Comparison of ENCODE assay signal across 18 mouse cellular contexts in the genomic region with DNA sequence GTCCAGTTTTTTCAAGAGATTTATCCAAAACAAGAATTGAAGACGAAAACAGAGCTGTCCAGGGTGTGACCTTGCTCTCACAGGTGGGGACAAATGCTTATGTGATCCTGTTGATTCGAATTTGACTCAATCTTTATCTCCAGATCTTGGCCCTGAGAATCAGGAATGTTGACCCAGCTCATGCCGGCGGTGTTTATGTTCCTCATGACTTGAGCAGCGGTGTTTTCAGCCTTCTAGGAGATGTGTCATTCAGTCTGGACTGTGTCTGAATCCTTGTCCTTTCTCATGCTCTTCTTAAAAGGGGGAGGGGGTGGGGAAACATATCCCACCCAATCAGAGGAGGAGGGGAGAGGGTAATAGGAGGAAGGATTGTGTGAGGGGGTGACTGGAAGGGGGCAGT. TPM values are rescaled to one million over a fixed set of nuclear protein-coding genes. Genes with fewer than 3 reads are reported as not detected.
"Had no signal": no experiment of that assay in that cellular context is flagged by ENCODE, and none has a peak within 500 bp of the region (broad histone marks: within the 10 kb centered on the region; RNA-seq: fewer than 3 reads in every experiment).

No protein-coding gene starts in this region.

- DNase-seq: kidney, postnatal 25 days; layer of hippocampus, postnatal 36 days; liver, postnatal 0 days; lung, postnatal 10 days; lung, postnatal 4 days; retina, postnatal 1 day; right cerebral cortex, postnatal 25 days; spleen, adult 18-20 months; thymus, postnatal 25 days had no signal

- H3K4me2 ChIP-seq: liver, embryonic 11.5 days; lung, embryonic 15.5 days; midbrain, embryonic 13.5 days; neural tube, embryonic 13.5 days; stomach, embryonic 15.5 days had no signal

- H3K36me3 ChIP-seq: lung, embryonic 15.5 days; midbrain, embryonic 13.5 days; neural tube, embryonic 13.5 days; stomach, embryonic 15.5 days had no signal

- H3K4me1 ChIP-seq: midbrain, embryonic 13.5 days; neural tube, embryonic 13.5 days; stomach, embryonic 15.5 days had no signal

- H3K27me3 ChIP-seq: lung, embryonic 15.5 days; midbrain, embryonic 13.5 days; neural tube, embryonic 13.5 days; stomach, embryonic 15.5 days had no signal

- H3K27ac ChIP-seq: left cerebral cortex, adult 2 months; liver, embryonic 14.5 days; lung, embryonic 15.5 days; midbrain, embryonic 13.5 days; neural tube, embryonic 13.5 days; stomach, embryonic 15.5 days had no signal

- H3K4me3 ChIP-seq: left cerebral cortex, adult 2 months; lung, embryonic 15.5 days; midbrain, embryonic 13.5 days; myocyte; neural tube, embryonic 13.5 days; stomach, embryonic 15.5 days had no signal

- H3K9me3 ChIP-seq: lung, embryonic 15.5 days; midbrain, embryonic 13.5 days; neural tube, embryonic 13.5 days; stomach, embryonic 15.5 days had no signal

- H3K9ac ChIP-seq: liver, embryonic 14.5 days; liver, postnatal 0 days; lung, embryonic 15.5 days; midbrain, embryonic 13.5 days; neural tube, embryonic 13.5 days; stomach, embryonic 15.5 days had no signal

- ATAC-seq: intestine, postnatal 0 days; liver, postnatal 0 days; midbrain, embryonic 13.5 days had no signal

RNA-seq across cellular contexts. Expression of a gene that starts 7.9 kb away (rescaled TPM):
- polyA plus RNA-seq: myocyte had no signal
